Mouse (Mus musculus) heart, postnatal 0 days (tissue): Measurements from ENCODE around the gene Hexim1.

Experiments used
- CTCF ChIP-seq: IDR thresholded peaks from 2 replicates; pipeline ENCODE4 v1.5.1; 2016; ENCODE audit warnings: antibody characterized with exemption, control low read depth, low read depth
- EP300 ChIP-seq: IDR thresholded peaks from 2 replicates; pipeline ENCODE4 v1.6.1; 2016; ENCODE audit warnings: antibody characterized with exemption, low read depth

GRCm38 (mm10) chr11:103118866-103119265, 2.8 kb downstream of the Hexim1 start:
- TF ChIP-seq CTCF: no peak
- TF ChIP-seq EP300: no peak
